Mouse (Mus musculus) T-helper 17 cell (primary cell): ENCODE results near the gene Per1.

Source experiments
- in situ Hi-C, 2 experiments: fragments of 300-600 bp; cut with MboI, MseI; formaldehyde crosslinking; loops; 1 replicate in 1 of 2; 2 replicates in 1 of 2; pipeline ENCODE4 v1.15.1; 2025; ENCODE audit warnings: high pct_unique_total_duplicates in 2 of 2

Gene Per1

DNA sequence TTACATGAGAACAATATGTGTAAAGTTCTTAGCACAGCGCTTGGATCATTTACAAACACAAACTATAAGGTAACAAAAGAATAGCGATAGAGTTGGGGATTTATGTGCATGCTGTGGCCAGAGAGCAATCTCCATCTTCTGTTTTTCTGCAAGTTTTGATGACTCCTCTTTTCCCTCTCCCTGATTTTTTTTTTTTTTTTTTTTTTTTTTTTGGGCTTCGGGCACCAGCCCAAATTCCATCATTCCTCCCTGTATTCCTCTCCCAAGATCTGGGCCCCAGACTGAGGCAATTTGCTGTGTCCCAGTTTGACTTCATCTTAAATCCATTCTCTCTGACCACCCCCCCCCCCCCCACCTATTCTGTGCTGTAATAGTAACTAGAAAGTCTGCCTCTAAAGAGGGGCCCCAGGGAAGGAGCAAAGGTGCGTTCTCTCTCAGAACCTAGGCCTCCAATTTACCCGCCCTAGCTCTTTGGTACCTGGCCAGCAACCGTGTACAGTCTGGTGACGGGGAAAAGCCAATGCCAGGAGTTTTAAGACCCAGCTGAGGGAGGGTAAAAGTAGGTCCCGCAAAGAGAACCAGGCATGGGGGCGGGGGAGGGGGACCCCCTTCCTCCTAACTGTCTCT lies 1.5 kb downstream of the Per1 start:
- in situ Hi-C loops: loop anchor here in 1 of 2 experiments (10.0 to 25.0 kb wide), 3 partner anchors 192 to 1566 kb away; partner anchors contain the start of genes Eno3, Kdm6b, Pfn1 and Rpl26

DNA sequence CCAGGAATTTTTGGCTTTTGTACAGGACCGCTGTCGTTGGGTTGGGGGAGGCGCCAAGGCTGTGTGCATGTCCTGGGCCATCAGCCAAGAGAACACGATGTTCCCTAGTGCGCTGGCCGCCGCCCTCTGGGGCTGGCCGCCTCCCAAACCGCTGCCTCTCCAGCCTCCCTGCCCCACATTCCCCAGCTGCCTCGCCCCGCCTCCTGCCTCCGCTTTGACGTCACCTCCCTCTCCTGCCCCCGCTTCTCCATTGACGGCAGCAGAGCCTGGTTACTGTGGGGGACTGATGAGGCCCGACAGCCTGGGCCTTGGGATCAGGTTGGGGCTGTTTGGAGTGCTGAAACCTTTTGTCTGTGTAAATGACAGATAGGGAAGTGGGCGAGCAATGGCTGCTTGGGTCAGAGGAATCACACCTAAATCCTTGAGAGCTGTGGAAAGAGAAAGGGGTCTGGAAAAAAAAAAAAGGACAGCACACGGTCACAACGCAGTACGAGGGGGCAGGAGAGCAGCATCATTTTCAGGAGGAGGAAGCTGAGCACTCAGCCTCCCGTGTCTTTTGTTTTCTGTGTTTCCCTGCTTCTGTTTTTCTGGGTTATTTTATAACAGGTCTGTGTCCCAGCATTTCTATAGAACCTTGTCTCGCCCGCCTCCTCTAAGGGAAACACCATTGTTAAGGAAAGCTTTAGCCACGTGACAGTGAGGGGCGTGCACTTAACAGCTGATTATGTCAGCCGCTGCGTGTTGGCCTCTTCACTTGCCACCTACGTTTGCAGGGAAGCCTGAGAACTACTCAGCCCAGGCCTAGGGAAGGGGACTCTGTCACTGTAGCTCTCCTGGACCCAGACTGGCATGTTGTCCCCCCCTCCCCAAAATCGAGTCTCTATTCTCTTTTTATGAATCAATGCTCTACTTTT lies 2.2 kb downstream of the Per1 start:
- in situ Hi-C loops: loop anchor here in 1 of 2 experiments (10.0 to 25.0 kb wide), 3 partner anchors 192 to 1565 kb away; partner anchors contain the start of genes Eno3, Kdm6b, Pfn1 and Rpl26

DNA sequence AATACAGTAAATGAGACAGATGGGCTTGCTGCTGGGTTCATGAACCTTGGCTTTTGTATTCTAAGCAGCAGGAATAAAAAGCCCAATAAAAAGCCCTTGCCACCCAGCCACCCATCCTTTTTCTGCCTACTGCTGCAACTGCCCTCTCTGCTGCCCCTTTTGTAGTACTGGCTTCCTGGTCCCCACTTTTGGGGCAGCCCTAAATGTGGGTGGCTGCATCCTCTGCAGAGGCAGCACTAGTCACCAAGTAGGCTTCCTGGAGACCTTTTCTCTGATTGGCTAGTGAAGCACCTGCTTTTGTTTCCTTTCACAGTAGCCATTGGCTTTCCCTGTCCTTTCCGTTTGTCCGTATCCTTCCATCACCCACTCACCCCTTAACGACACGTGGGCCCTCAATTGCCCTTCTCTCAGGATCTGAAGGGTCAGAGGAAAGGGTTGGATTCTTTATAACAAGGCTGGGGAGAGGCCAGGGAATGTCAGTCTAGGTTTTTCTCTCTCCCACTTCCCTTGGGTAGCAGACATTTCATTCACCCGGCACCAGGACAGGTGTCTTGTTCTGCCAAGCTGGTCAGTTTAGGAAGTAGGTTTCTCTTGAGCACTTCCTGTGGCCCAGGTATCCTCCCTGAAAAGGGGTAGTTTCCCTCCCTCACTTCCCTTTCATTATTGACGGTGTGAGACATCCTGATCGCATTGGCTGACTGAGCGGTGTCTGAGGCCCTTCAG lies 3.2 kb downstream of the Per1 start:
- in situ Hi-C loops: loop anchor here in 1 of 2 experiments (10.0 to 25.0 kb wide), 3 partner anchors 193 to 1564 kb away; partner anchors contain the start of genes Eno3, Kdm6b, Pfn1 and Rpl26

DNA sequence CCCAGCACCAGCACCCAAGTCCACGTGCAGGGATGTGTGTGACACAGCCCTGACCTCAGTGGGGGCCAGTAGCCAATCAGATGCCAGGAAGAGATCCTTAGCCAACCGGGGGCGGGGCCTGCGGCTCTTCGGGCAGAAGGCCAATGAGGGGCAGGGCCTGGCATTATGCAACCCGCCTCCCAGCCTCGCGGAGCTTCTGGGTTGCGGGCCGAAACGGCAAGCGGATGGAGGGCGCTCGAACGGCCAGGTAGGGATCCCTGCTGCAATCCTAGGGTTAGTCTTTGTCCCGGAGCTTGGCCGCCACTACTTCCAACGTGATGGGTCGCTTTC lies 3.7 kb downstream of the Per1 start:
- in situ Hi-C loops: loop anchor here in 1 of 2 experiments (10.0 to 25.0 kb wide), 3 partner anchors 194 to 1564 kb away; partner anchors contain the start of genes Eno3, Kdm6b, Pfn1 and Rpl26

DNA sequence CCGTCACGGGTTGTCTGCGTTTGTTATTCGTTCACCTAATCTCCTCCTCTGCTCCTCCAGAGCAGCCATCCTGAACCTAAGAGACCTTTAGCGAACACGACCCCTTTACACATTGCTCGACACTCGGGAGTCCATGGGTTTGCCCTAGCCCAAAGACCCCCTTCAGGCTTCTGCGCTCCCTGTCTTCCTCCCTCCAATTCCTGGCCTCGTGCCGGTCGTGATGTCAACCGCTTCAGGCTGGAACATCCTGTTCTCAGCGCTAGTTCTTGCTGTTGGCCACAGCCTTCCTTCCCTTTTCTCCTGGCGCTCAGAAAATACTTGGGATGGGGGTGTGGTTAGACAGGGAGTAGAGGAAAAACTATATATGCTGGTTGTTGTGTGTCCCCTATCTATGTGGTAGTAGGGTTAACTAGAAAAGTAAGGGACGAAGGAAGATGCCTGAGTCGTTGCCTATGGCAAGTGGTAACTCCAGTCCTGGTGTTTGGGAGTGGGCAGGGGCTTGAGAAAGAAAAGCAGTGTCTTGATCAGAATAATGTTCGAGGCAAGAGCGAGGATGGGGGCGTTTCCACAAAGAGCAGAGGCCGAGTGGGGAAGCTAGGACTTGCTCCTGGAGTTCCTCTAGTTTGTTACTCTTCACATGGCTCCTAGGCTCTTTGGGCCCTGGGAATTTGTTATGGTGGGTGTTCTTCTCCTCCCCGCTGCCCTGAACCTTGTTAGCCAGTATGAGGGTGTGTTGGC lies 4.3 kb downstream of the Per1 start:
- in situ Hi-C loops: loop anchor here in 1 of 2 experiments (10.0 to 25.0 kb wide), 3 partner anchors 195 to 1563 kb away; partner anchors contain the start of genes Eno3, Kdm6b, Pfn1 and Rpl26

DNA sequence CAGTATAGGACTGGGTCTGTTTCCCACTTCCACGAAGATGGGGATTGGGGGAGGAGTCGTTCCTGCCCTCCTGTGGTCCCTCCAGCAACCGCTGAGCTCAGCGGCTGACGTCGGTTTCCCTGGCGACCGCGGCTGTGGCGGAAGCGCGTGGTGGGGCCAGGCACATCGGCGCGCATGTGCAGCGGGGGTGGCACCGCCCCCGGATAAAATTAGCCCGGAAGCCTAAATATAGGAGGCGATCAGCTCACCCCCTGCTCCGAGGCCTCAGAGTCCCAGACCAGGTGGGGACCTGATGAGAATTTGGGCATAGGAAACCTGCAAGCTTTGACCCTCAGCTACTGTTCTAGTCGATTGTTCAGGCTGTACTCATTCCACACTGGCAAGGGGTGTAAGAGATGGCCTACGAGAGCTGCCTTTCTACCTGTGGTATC lies 4.9 kb downstream of the Per1 start:
- in situ Hi-C loops: loop anchor here (5.0 to 25.0 kb wide), 6 partner anchors 195 to 1562 kb away; partner anchors contain the start of genes Acadvl (in 1 of the 2), Dlg4 (in 1 of the 2), Eif4a1 (in 1 of the 2) and Eno3 (in 1 of the 2)

DNA sequence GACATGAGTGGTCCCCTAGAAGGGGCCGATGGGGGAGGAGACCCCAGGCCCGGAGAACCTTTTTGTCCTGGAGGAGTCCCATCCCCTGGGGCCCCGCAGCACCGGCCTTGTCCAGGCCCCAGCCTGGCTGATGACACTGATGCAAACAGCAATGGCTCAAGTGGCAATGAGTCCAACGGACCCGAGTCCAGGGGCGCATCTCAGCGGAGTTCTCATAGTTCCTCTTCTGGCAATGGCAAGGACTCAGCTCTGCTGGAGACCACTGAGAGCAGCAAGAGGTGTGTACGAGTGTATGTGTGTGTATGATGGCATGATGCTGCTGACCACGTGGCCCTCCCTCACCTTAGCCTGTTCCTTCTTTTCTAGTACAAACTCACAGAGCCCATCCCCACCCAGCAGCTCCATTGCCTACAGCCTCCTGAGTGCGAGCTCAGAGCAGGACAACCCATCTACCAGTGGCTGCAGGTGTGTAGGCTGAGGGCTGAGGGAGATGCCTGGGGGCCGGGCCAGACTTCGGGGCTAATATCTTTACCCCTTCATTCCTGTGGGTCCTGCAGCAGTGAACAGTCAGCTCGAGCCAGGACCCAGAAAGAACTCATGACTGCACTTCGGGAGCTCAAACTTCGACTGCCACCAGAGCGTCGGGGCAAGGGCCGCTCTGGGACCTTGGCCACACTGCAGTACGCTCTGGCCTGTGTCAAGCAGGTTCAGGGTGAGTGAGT lies 5.8 kb downstream of the Per1 start:
- in situ Hi-C loops: loop anchor here (5.0 to 10.0 kb wide), 3 partner anchors 572 to 914 kb away; partner anchors contain the start of genes Acadvl (in 1 of the 2), Dlg4 (in 1 of the 2), Eif4a1 (in 1 of the 2) and Polr2a (in 1 of the 2)

DNA sequence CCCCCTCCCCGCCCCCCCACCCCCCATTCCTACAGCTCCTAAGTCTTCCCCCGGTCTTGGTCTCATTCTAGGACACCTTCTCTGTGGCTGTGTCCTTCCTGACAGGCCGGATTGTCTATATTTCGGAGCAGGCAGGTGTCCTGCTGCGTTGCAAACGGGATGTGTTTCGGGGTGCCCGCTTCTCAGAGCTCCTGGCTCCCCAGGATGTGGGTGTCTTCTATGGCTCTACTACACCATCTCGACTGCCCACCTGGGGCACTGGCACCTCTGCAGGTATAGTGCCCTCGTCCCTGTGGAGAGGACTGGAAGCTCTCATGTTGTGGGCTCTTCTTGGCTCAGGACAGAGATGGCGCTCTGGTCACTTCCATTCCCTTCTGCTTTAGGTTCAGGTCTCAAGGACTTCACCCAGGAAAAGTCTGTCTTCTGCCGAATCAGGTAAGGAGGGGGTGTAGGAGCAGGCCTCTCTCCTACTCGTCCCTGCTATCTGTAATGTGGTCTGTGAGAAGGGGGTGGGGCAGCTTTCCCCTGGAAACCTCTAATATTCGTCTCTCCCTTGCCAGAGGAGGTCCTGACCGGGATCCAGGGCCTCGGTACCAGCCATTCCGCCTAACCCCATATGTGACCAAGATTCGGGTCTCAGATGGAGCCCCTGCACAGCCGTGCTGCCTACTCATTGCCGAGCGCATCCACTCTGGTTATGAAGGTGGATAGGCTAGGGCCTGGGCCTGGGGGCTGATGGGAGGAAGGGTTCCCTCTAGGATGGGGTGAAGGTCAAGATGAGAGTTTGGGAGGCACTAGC lies 6.8 kb downstream of the Per1 start:
- in situ Hi-C loops: loop anchor here (5.0 to 10.0 kb wide), 3 partner anchors 570 to 913 kb away; partner anchors contain the start of genes Acadvl (in 1 of the 2), Dlg4 (in 1 of the 2), Eif4a1 (in 1 of the 2) and Polr2a (in 1 of the 2)

DNA sequence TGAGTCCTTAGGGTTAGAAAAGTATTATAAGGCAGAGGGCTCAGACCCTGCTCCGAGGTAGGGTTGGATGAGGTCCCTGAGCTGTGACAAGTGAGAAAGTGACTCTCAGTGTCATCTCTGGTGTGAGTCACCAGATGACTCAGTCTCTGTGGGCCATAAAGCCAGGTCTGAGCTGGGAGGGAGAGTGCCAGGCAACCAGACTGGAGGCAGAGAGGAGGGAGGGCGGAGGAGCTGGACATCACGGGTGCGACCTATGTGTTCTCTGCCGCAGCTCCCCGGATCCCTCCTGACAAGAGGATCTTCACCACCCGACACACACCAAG lies 7.3 kb downstream of the Per1 start:
- in situ Hi-C loops: loop anchor here (5.0 to 10.0 kb wide), 3 partner anchors 570 to 912 kb away; partner anchors contain the start of genes Acadvl (in 1 of the 2), Dlg4 (in 1 of the 2), Eif4a1 (in 1 of the 2) and Polr2a (in 1 of the 2)

DNA sequence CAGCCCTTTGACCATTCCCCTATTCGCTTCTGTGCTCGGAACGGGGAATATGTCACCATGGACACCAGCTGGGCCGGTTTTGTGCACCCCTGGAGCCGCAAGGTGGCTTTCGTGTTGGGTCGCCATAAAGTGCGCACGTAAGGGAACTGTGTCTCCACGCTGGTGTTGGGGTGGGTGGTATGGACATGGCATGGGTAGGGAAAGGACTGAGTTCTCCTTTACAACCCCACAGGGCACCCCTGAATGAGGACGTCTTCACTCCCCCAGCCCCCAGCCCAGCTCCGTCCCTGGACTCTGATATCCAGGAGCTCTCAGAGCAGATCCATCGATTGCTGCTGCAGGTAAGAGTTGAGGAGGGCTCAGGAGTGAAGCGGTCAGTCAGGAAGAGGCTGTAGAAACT lies 8.1 kb downstream of the Per1 start:
- in situ Hi-C loops: loop anchor here (5.0 to 10.0 kb wide), 3 partner anchors 569 to 912 kb away; partner anchors contain the start of genes Acadvl (in 1 of the 2), Dlg4 (in 1 of the 2), Eif4a1 (in 1 of the 2) and Polr2a (in 1 of the 2)

DNA sequence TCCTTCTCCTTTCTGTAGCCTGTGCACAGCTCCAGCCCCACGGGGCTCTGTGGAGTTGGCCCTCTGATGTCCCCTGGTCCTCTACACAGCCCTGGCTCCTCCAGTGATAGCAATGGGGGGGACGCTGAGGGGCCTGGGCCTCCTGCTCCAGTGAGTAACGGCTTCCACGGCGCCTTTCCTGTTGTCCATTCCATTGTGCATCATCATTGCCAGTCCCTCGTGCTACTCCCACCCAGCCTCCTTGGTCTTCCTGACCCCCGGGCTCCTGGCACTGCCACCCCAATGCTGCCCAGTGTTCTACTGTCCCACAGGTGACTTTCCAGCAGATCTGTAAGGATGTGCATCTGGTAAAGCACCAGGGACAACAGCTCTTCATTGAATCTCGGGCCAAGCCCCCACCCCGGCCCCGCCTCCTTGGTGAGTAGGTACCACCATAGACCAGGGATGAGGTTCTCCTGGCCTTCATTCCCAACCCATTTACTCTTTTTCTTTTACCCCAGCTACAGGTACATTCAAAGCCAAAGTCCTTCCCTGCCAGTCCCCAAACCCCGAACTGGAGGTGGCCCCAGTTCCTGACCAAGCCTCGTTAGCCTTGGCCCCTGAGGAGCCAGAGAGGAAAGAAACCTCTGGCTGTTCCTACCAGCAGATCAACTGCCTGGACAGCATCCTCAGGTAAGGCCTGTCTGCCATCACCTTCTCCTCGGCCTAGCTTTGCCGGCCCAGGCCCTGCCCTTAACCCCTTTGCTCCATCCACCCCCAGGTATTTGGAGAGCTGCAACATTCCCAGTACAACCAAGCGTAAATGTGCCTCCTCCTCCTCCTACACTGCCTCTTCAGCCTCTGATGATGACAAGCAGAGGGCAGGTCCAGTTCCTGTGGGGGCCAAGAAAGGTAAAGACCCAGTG lies 8.8 kb downstream of the Per1 start:
- in situ Hi-C loops: loop anchor here (5.0 to 10.0 kb wide), 3 partner anchors 569 to 911 kb away; partner anchors contain the start of genes Acadvl (in 1 of the 2), Dlg4 (in 1 of the 2), Eif4a1 (in 1 of the 2) and Polr2a (in 1 of the 2)

DNA sequence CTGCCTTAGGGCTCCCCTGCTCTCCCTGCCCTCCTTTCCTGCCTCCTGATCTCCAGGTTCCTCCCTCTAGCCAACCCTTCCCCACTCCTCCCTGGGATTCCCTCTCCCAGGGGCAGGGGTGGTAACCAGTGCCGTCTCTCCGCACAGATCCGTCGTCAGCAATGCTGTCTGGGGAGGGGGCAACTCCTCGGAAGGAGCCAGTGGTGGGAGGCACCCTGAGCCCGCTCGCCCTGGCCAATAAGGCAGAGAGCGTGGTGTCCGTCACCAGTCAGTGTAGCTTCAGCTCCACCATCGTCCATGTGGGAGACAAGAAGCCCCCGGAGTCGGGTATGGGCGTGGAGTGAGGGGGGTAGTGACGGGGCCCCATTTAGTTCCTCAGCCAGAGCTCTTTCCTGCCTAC lies 9.5 kb downstream of the Per1 start:
- in situ Hi-C loops: loop anchor here (5.0 to 10.0 kb wide), 3 partner anchors 568 to 910 kb away; partner anchors contain the start of genes Acadvl (in 1 of the 2), Dlg4 (in 1 of the 2), Eif4a1 (in 1 of the 2) and Polr2a (in 1 of the 2)

DNA sequence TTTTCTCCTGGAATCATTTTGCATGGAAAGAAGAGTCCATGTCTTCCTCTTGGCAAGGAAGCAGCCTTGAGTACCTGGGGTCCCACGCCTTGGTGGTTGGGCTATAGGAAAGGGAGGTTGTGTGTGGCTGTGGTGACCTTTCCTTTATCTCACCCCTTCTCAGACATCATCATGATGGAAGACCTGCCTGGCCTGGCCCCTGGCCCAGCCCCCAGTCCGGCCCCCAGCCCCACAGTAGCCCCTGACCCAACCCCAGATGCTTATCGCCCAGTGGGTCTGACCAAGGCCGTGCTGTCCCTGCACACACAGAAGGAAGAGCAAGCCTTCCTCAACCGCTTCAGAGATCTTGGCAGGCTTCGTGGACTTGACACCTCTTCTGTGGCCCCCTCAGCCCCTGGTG lies 10.2 kb downstream of the Per1 start:
- in situ Hi-C loops: loop anchor here in 1 of 2 experiments (10.0 kb wide), 1 partner anchor 910 kb away; the partner anchor contains the start of genes Acadvl and Dlg4

DNA sequence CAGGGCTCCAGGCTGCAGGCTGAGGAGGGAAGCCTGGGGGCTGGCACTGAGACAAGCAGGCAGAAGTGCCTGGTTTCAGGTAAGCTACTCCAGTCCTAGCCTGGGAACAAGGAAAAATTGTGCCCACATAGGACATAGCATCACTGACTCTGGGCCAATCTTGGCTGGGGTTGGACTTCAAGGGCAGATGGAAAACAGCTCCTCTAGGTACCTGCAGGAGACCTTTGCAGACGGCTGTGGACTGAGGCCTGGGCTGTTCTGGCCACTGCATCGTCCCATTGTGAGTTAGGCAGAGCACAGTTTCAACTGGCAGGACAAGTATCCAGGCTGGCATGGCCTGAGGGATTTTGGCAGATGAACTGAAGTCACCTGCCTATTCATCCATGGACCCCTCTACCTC lies 10.8 kb downstream of the Per1 start:
- in situ Hi-C loops: loop anchor here in 1 of 2 experiments (10.0 kb wide), 1 partner anchor 909 kb away; the partner anchor contains the start of genes Acadvl and Dlg4

DNA sequence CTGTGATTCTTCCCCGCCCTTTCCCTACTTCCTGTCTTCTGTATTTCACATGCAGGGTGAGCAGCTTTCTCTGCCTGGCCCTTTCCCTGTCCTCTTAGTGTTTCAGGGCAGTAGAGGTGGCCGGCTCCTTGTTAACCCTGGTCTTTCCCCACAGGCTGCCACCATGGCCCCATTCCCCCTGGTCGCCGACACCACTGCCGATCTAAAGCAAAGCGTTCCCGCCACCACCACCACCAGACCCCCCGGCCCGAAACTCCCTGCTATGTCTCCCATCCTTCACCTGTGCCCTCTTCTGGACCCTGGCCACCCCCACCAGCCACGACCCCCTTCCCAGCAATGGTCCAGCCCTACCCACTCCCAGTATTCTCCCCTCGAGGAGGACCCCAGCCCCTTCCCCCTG lies 11.3 kb downstream of the Per1 start:
- in situ Hi-C loops: loop anchor here in 1 of 2 experiments (10.0 kb wide), 1 partner anchor 909 kb away; the partner anchor contains the start of genes Acadvl and Dlg4

DNA sequence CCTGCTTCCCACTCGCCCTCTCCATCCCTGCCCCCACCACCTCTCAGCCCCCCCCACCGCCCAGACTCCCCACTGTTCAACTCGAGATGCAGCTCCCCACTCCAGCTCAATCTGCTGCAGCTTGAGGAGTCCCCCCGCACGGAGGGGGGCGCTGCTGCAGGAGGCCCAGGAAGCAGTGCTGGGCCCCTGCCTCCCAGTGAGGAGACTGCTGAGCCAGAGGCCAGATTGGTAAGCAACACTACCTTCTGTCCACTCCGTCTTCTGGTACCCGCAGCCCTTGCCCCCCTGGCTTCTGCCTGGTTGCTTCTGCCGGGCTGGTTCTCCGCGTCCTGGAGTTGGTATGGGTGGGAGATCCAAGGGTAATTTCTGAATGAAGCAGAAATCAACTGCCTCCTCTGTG lies 11.8 kb downstream of the Per1 start:
- in situ Hi-C loops: loop anchor here in 1 of 2 experiments (10.0 kb wide), 1 partner anchor 908 kb away; the partner anchor contains the start of genes Acadvl and Dlg4

DNA sequence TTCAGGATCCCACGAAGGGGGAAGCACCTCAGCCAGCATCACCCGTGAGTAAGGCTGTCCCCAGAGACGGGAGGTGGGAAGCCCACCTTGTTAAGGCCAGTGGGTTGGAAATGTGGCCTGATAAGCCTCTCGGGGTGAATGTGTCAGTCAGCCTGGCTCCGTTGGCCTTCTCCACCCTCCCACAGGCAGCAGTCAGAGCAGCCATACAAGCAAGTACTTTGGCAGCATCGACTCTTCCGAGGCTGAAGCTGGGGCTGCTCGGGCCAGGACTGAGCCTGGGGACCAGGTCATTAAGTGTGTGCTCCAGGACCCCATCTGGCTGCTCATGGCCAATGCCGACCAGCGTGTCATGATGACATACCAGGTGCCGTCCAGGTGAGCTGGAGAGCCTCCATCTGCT lies 12.7 kb downstream of the Per1 start:
- in situ Hi-C loops: loop anchor here in 1 of 2 experiments (10.0 kb wide), 1 partner anchor 907 kb away; the partner anchor contains the start of genes Acadvl and Dlg4
